Mouse (Mus musculus) stomach, embryonic 15.5 days (tissue): ENCODE results near the gene Casc3. TPM values are rescaled to one million over a fixed set of nuclear protein-coding genes. Genes with fewer than 3 reads are reported as not detected.

Experiments used
- ATAC-seq: fragments of 200-750 bp; cut with Nextera tagmentation; 2 replicates; pipeline ENCODE4 v1.8.0; 2017; ENCODE audit warnings: low read depth, moderate number of reproducible peaks, moderate TSS enrichment; ENCODE audit not compliant: insufficient read depth, low FRiP score
- H3K27ac ChIP-seq: fragments of 300-500 bp; sonication (generic); 2 replicates; pipeline ENCODE4 v1.5.1; 2015; ENCODE audit warnings: mild to moderate bottlenecking, inconsistent platforms
- H3K27me3 ChIP-seq: fragments of 300-500 bp; sonication (generic); replicated peaks from 2 replicates; pipeline ENCODE4 v1.6.1; 2015; ENCODE audit warnings: inconsistent platforms
- H3K36me3 ChIP-seq: fragments of 300-500 bp; sonication (generic); 2 replicates; pipeline ENCODE4 v1.6.1; 2015; ENCODE audit warnings: inconsistent platforms
- H3K4me1 ChIP-seq: fragments of 300-500 bp; sonication (generic); 2 replicates; pipeline ENCODE4 v1.6.1; 2015; ENCODE audit warnings: inconsistent platforms
- H3K4me2 ChIP-seq: fragments of 300-500 bp; sonication (generic); 2 replicates; pipeline ENCODE4 v1.6.1; 2015; ENCODE audit warnings: mild to moderate bottlenecking, inconsistent platforms
- H3K4me3 ChIP-seq: fragments of 300-500 bp; sonication (generic); replicated peaks from 2 replicates; pipeline ENCODE4 v1.5.1; 2015; ENCODE audit warnings: inconsistent platforms
- H3K9ac ChIP-seq: fragments of 300-500 bp; sonication (generic); 2 replicates; pipeline ENCODE4 v1.6.1; 2015; ENCODE audit warnings: inconsistent platforms
- H3K9me3 ChIP-seq: fragments of 300-500 bp; sonication (generic); 2 replicates; pipeline ENCODE4 v1.6.1; 2016; ENCODE audit warnings: inconsistent platforms
- WGBS: fragments of 180-500 bp; shearing (Covaris S2); methylation state at CpG from one replicate; pipeline ENCODE4 v1.1.7; 2015; 5-methylcytosine and 5-hydroxymethylcytosine counted together
- polyA plus RNA-seq: library from polyadenylated mRNA; unstranded; fragments of >200 nt; fragmentation: Nextera tagmentation; extraction: Ambion mirVana; gene quantifications from 2 replicates; pipeline ENCODE4 v1.2.1, GENCODE M21; 2015

Casc3 gene
- polyA plus RNA-seq, 1 experiment from 2014 or later = 31.7 TPM

- no peak overlapping the region for H3K9ac ChIP-seq
- WGBS = 45% methylated on average over 6 of the region's 6 CpGs
- no peaks in the 10 kb centered on the region for H3K9me3 ChIP-seq
- H3K4me2 ChIP-seq = peak overlapping the region; percentile 27; the same call in 1 of the 2 replicates
- no peak overlapping the region for H3K27ac ChIP-seq
- no peak overlapping the region for H3K4me3 ChIP-seq
- peak; percentile 70; the same call in 1 of the 2 replicates for ATAC-seq
- H3K36me3 ChIP-seq = no peaks in the 10 kb centered on the region
- peaks cover 11% of the 10 kb centered on the region for H3K4me1 ChIP-seq
- H3K27me3 ChIP-seq = 0 out of 2 replicates have a peak, but pooled peaks cover 3% of the 10 kb centered on the region
Observed at GRCm38 (mm10) chr11:98839402-98839801, 34.7 kb downstream of the Casc3 start.

DNA sequence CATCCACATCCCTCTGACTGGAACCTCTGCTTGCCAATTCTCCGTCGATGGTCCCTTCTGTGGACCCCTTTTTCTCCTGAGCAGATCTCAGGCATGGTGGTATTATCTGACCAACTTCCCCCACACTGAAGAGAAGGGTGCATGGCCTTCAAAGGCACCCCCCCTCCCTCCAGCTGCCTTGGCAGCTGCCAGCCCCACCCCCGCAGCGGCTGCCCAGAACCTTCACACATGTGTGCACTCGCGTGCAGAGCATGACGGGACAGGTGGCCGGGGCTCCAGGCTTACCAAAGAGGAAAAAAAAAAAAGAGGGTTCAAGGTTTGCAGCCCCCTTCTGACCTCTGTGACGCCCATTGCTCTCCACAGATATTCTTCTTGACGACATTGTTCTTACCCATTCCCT lies 35.2 kb downstream of the Casc3 start:
- H3K27me3 ChIP-seq = 0 out of 2 replicates have a peak, but pooled peaks cover 3% of the 10 kb centered on the region
- H3K36me3 ChIP-seq = no peaks in the 10 kb centered on the region
- no peak overlapping the region for H3K9ac ChIP-seq
- no peak overlapping the region for H3K4me3 ChIP-seq
- peak overlapping the region; percentile 16; the same call in 1 of the 2 replicates for H3K4me2 ChIP-seq
- H3K9me3 ChIP-seq = no peaks in the 10 kb centered on the region
- ATAC-seq = no peak
- no peak overlapping the region for H3K27ac ChIP-seq
- 53% methylated on average over 7 of the region's 10 CpGs for WGBS
- H3K4me1 ChIP-seq = peaks cover 11% of the 10 kb centered on the region

DNA sequence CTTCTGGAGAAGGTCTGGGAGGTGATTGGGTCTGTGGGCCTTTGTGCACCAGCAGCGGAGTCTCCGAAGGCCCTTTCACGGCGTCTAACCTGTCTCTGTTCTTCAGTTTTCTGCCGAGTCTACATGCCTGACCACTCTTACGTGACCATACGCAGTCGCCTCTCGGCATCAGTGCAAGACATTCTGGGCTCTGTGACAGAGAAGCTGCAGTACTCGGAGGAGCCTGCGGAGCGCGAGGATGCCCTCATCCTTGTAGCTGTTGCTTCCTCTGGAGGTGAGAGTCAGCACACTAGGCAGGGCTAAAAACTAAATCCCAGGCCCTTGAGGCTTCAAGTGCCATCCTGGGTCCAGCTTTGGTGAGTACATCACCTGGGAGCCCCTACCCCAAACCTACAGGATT lies 41.3 kb downstream of the Casc3 start:
- no peak for ATAC-seq
- 0 out of 2 replicates have a peak, but pooled peaks cover 3% of the 10 kb centered on the region for H3K36me3 ChIP-seq
- 56% methylated on average over 13 of the region's 13 CpGs for WGBS

GRCm38 (mm10) chr11:98846865-98847604 lies 42.3 kb downstream of the Casc3 start:
- 0 out of 2 replicates have a peak, but pooled peaks cover 3% of the 10 kb centered on the region for H3K36me3 ChIP-seq
- H3K4me1 ChIP-seq = peaks cover 13% of the 10 kb centered on the region
- H3K4me3 ChIP-seq = no peak overlapping the region
- 0 out of 2 replicates have a peak, but pooled peaks cover 3% of the 10 kb centered on the region for H3K27me3 ChIP-seq
- H3K4me2 ChIP-seq = no peak overlapping the region
- no peaks in the 10 kb centered on the region for H3K9me3 ChIP-seq
- no peak for ATAC-seq
- no peak overlapping the region for H3K27ac ChIP-seq
- no peak overlapping the region for H3K9ac ChIP-seq
- WGBS = 48% methylated on average over 19 of the region's 19 CpGs

More for the DNA sequence above, 41.3 kb downstream of the Casc3 start:
- peaks cover 13% of the 10 kb centered on the region for H3K4me1 ChIP-seq
- no peak overlapping the region for H3K4me3 ChIP-seq
- H3K9me3 ChIP-seq = no peaks in the 10 kb centered on the region
- H3K4me2 ChIP-seq = no peak overlapping the region
- H3K9ac ChIP-seq = no peak overlapping the region
- no peak overlapping the region for H3K27ac ChIP-seq
- H3K27me3 ChIP-seq = 0 out of 2 replicates have a peak, but pooled peaks cover 3% of the 10 kb centered on the region

GRCm38 (mm10) chr11:98849196-98849894 lies 44.6 kb downstream of the Casc3 start:
- peak overlapping the region; percentile 17; the same call in 1 of the 2 replicates for H3K4me2 ChIP-seq

DNA sequence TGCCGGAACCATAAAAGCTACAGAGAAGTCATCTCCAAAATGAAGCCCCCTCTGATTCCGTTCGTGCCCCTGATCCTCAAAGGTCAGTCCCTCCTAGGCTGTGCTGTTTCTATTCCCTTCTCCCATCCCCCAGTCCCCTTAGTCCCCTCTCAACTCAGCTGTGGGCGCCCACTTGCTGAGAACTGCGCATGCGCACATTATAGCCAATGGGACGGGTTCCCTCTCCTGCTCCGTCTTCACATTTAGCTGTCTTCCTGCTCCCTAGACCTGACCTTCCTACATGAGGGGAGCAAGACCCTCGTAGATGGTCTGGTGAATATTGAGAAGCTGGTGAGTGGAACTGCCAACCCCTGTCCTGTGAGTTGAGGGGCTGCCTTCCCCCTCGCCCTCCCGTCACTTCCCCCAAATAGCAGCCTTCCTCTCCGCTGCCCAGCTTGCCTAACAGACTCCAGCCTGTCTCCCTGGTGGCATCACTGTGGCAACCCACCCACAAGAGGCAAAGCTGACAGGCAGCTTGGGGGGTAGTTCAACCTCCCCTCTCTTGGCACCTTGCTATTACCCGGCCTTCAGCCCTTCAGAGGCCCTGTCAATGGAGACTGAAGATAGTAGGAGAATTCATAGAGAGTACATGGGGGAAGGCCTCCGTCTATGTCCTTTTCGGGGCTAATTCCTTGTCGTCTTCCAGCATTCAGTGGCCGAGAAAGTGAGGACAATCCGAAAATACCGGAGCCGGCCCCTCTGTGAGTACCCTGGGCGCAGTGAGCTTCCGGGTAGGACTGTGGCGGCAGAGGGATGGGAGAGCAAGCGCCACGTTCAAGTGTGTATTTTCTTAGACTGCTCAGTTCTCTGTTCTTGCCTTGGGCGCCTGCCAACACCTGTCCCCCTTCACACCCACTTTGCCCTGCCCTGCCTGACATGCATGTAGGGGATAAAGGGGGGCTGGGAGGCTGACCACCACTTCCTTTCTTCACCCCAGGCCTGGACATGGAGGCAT lies 45.7 kb downstream of the Casc3 start:
- Histone ChIP-seq H3K27ac (no peak overlapping the region), H3K4me1 (peaks cover 13% of the 10 kb centered on the region), H3K4me3 (no peak overlapping the region), H3K36me3 (0 out of 2 replicates have a peak, but pooled peaks cover 3% of the 10 kb centered on the region), H3K9me3 (no peaks in the 10 kb centered on the region), H3K27me3 (0 out of 2 replicates have a peak, but pooled peaks cover 3% of the 10 kb centered on the region), H3K4me2 (peak overlapping the region; percentile 10; the same call in 1 of the 2 replicates), H3K9ac (no peak overlapping the region)
- no peak for ATAC-seq
- 72% methylated on average over 26 of the region's 26 CpGs for WGBS

More at GRCm38 (mm10) chr11:98849196-98849894, 44.6 kb downstream of the Casc3 start:
- no peak overlapping the region for H3K27ac ChIP-seq
- WGBS = 16% methylated on average over 19 of the region's 19 CpGs
- H3K36me3 ChIP-seq = 0 out of 2 replicates have a peak, but pooled peaks cover 3% of the 10 kb centered on the region
- no peaks in the 10 kb centered on the region for H3K9me3 ChIP-seq
- no peak for ATAC-seq
- no peak overlapping the region for H3K9ac ChIP-seq
- 0 out of 2 replicates have a peak, but pooled peaks cover 3% of the 10 kb centered on the region for H3K27me3 ChIP-seq
- H3K4me1 ChIP-seq = peaks cover 13% of the 10 kb centered on the region
- no peak overlapping the region for H3K4me3 ChIP-seq

DNA sequence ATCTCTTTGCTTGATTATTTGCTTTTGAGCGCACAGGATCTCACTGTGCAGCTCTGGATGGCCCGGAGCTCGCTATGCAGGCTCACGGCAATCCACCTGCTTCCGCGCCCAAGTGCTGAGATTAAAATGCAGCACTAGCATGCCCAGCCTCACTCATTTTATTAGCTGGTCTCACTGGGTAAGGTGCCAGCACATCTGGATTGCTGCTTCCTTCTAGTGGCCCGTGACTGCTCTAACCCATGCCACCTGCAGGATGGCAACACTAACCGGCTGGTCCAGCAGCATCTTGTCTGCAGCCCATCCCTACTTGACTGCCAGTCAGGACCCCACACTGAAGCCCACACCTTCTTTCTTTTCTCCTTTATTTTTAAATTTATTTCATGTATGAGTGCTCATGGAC lies 49.4 kb downstream of the Casc3 start:
- H3K4me3 ChIP-seq = no peak overlapping the region
- H3K9ac ChIP-seq = no peak overlapping the region
- H3K4me2 ChIP-seq = no peak overlapping the region
- 86% methylated on average over 8 of the region's 8 CpGs for WGBS
- no peaks in the 10 kb centered on the region for H3K9me3 ChIP-seq
- ATAC-seq = no peak
- no peaks in the 10 kb centered on the region for H3K36me3 ChIP-seq
- peaks cover 12% of the 10 kb centered on the region for H3K4me1 ChIP-seq
- H3K27ac ChIP-seq = no peak overlapping the region
- no peaks in the 10 kb centered on the region for H3K27me3 ChIP-seq

- Histone ChIP-seq H3K9ac (no peak overlapping the region), H3K4me2 (no peak overlapping the region), H3K9me3 (no peaks in the 10 kb centered on the region), H3K4me1 (peaks cover 7% of the 10 kb centered on the region; the same call in 1 of the 2 replicates), H3K27me3 (no peaks in the 10 kb centered on the region), H3K27ac (no peak overlapping the region), H3K4me3 (no peak overlapping the region), H3K36me3 (no peaks in the 10 kb centered on the region)
- ATAC-seq = no peak
- WGBS = 93% methylated on average over 2 of the region's 2 CpGs
Observed at GRCm38 (mm10) chr11:98854659-98855058, 50.0 kb downstream of the Casc3 start.

GRCm38 (mm10) chr11:98858759-98859731 lies 54.3 kb downstream of the Casc3 start:
- H3K36me3 ChIP-seq = no peaks in the 10 kb centered on the region
- H3K9me3 ChIP-seq = no peaks in the 10 kb centered on the region
- H3K4me1 ChIP-seq = peaks cover 5% of the 10 kb centered on the region; the same call in 1 of the 2 replicates
- no peaks in the 10 kb centered on the region for H3K27me3 ChIP-seq
- ATAC-seq = peak; percentile 71
- no peak overlapping the region for H3K4me3 ChIP-seq
- no peak overlapping the region for H3K27ac ChIP-seq
- 36% methylated on average over 14 of the region's 14 CpGs for WGBS
- H3K9ac ChIP-seq = no peak overlapping the region
- H3K4me2 ChIP-seq = 0 out of 2 replicates have a peak overlapping the region, but pooled peaks have one; percentile 11

GRCm38 (mm10) chr11:98863028-98863750 lies 58.5 kb downstream of the Casc3 start, which contains the start of gene Wipf2:
Gene Wipf2, plus strand, starts transcription at chr11:98863638.
- 7% methylated on average over 38 of the region's 41 CpGs for WGBS
- Histone ChIP-seq H3K27ac (peak within 1 kb of the TSS; percentile 95), H3K4me3 (peak within 1 kb of the TSS; percentile 64), H3K27me3 (no peaks in the 10 kb centered on the region), H3K36me3 (peaks cover 9% of the 10 kb centered on the region), H3K9me3 (no peaks in the 10 kb centered on the region), H3K4me2 (peak within 1 kb of the TSS; percentile 80), H3K9ac (peak within 1 kb of the TSS; percentile 74), H3K4me1 (peaks cover 5% of the 10 kb centered on the region)
- ATAC-seq = peak; percentile 92
